Mouse (Mus musculus) ZHBTc4 (cell line): ENCODE measurements around the gene Atg4a.

Source experiments
- DNase-seq: peaks from one replicate; pipeline ENCODE4 v3.0.0-alpha.2; 2011; ENCODE audit warnings: low read depth, low spot score

Atg4a gene

DNA sequence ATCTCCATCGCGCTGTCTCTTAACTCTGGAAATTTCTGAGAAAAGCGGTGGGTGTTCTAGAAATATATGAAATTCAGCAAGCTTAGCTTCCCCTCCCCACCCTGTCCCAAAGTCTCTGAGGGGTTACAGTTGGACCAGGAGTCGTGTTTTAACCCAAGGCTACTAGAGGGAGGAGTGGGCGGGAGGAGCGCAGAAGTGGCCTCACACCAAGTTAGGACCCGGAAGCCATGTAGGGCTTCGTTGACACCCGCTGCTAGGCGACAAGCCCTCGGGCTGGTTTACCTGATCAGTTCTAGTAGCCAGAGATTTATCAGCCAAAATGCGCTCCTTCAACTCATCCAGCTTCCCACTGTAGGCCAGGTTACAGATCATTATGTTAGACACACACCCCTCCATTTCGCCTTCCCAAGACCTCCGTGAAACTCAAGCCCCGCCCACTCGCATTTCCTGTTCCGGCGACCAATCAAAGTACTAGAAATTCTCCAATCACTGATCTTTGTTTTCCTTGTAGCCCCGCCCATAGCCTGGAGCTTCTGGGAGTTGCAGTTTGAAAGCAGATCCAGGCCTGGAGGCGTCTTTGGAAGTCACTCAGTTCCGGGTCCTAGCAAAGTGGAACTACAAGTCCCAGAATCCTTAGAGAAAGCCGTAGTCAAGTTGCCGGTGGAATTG lies at the start of gene Atg4a, which contains the start of gene Psmd10:
Atg4a (plus strand) TSS at position 636 of the 669 bp plus-strand sequence.
Psmd10 (minus strand) TSS at position 457 of the 669 bp plus-strand sequence.
- DNase-seq, result peak; percentile 96

DNA sequence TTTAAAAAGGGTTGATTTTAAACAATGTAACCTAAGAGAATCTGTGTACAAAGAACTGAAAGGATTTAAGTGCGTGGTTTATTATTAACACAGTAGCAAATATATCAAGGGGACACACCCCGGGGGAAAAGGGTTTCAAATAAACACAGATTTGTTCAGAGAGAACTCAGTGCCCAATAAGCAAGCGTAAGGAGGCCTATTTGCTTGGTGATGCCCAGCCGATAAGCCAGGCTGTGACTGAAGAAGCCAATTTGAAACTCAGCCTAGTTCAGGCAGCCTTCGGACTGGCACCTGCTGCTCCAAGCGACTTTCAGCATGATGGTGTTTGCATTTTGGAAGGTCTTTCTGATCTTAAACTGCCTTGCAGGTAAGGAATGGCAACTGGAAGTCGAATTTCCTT lies 49.3 kb upstream of the Atg4a start, which contains the start of gene Vsig1:
Vsig1 (plus strand) TSS at position 249 of the 400 bp plus-strand sequence.
- no peak for DNase-seq

DNA sequence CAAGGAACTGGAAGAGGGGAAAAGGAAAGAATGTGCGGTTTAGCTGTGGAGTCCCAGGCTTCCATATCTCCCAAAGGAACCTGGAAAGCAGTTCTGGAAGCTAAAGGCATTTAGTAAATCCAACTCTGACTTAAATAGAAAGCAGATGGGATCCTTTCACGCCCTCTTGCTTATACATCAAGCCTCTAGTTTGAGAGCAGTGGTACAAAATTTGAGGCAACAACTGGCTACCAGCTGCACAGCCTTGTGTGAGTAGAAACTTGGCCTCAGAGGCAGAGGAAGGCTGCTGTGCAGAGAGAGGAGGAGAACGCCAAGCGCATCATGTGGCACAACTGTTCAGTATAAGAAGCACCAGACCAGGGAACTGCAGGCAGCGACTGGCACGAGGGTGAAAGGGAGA lies 35.4 kb upstream of the Atg4a start:
- no peak for DNase-seq

DNA sequence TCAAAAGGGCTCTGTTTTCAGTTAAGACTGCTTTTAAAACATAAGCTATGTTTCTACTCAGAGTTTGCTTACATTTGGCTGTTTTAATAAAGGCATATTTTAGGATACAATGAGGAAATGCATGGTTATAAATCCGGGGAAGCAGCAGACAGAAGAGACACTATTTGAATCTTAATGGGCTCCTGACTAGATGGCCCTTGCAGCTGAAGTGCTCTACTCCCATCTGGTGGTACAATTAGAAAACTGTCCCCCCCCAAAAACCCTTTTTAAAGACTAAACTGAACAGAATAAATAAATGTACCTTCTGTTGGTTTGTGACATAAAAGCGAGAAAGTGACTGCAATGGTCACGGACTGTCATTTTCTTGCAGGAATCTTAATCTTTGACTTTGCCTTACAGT lies 24.6 kb upstream of the Atg4a start:
- no peak for DNase-seq

DNA sequence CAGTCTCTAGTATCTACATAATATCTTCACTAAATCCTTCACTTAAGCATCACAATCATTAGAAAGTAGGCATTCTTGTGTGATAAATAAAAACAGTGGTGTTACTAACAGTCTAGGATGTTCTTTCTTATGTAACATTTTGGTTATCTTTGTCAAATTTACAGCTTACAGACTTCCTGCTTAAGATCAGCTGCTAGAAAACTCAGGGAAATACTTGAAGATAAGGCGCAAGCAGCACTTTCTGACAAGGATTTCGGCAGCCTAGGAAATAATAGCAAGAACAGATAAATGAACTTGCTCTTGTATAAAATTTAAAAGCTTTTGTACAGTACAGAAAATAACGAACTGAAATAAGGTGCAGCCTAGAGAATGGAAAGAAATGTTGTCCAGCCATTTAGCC lies 23.4 kb upstream of the Atg4a start:
- DNase-seq, result no peak

DNA sequence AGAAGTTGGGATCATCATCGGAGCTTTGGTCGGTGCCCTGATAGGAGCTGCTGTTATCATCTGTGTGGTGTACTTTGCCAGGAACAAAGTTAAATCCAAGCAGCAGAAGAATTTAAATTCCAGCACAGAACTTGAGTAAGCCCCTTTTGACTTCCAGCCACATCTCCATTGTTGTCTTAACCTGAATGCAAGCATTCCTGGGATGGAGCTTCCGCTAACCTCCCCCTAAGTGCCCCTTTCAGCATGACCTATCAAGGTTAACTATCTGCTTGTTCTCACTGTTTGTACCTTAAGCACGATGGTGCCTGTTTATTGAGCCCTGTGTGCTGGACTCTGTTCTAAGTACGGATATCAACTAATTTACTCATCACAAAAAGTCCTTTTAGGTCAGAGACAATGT lies 20.4 kb upstream of the Atg4a start:
- peak; percentile 60 for DNase-seq

DNA sequence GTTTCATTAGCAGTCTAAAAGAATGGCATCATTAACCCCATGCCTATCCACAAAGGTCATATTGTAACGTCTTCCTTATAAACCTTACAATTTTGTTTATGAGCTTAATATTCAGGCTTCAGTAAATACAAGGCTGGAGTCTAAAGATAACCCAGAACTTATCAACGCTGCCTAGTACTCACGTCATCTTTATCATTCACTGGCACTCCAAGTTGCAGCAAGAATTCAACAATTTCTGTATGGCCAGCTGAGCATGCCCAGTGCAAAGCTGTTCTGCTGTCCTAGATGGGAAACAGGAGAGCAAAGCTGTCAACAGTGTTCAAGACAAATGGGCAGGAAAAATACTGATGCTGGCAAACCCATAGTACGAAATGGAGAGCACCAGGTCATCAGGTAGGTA lies 3.1 kb upstream of the Atg4a start:
- DNase-seq, result no peak

DNA sequence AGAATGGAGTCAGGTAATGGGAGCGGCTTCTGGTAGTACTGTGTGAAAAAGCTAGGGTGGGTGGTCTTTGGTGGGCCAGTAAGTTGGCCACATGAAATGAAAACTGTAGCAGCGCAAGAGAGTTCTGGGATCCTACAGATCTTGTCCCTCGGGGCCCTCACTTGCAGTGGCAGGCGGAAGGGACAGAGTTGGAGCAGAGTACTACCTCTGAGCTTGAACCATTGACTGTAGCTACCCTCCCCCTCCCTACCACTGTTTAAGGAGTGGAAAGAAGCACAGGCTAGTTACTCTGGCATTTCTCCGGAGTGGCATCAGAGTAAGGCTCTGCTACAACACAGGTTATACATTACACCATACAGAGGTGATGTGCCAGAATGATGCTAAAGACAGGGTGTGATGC lies 252 bp downstream of the Atg4a start:
- DNase-seq, result no peak

DNA sequence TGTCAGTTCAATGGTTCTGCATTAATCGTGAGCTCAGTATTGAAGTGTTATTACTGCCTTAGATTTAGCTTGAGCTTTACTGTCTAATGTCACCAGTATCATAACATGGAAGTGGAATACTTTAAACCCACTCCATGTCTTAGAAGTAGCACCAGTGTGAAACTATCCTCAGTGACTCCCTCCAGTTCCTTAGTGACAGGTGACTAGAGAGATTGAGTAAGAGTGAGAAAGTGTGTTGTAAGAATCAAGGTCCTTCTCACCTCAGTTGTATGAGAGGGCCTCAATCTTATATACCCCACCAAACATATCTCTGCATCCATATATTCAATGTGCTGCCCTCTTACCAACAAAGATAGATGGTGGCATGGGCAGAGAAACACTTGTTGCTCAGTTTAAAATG lies 22.2 kb downstream of the Atg4a start:
- DNase-seq, result no peak

DNA sequence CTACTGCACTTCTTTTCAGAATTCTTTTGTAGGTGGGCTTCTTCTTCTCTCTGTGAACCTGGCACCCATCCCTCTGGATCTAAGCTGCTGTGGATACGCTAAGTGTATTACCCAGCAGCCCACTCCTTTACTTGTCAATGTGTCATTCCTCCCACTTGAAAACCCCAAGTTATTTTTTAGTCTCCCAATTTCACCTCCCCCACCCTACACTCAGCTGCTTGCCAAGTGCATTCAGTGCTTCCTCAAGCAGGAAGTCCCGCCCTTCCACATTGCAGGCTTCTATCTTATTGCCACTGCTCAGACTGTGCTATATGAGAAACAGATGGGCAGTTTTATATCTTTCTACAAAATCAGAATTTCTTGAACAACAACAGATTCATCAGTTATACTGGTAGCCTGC lies 22.8 kb downstream of the Atg4a start:
- DNase-seq, result no peak

DNA sequence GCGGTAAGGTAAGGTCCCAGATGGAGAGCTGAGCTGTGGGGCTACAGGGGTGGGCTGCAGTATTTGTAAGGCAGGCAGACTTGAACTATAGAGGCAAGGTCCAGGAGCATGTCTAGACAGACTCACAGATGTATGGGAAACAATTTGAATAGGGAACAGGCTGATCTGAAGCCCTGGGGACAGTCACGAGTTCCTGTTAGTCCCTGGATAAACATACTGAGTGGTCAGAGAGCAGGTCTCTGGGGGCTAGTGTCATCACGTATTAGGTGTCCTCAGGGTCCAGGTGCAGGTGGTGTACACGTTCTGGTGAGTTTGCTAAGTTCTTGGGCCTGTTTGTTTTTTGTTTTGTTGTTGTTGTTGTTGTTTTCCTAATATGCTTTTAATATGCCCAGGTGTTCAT lies 23.5 kb downstream of the Atg4a start:
- no peak for DNase-seq

DNA sequence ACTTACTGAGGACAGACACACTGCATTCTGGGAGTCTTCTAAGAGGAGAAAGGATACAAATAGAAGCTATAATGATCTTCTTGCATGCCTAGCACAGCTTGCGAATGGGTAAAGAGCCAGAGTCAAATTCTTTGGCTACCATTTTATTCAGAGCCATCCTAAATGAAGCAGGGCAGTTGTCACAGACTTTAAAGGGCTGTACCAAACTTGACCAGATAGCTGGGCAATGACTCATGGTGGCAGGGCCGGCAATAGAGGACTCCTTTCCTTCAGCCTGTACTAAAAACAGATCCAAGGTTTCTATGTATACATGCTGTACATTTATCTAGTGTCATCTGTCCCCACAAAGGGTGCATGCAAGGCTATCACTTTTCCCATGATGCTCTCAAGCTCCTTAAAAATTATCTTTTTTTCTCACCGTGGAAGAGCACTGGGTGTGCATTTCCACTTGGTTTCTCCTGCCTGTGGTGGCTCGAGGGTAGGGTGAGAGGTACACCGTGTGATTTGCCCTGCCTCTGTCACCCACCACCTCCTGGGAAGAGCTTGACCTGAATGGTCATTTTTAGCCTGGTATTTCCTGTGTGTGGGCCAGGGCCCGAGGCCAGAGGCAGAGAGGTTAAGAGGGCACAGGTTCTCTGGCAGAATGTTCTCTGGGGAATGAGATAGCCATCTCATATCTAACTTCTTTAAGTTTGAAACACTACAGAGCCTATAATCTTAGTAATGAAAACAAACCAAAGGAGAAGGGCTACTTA lies 26.7 kb downstream of the Atg4a start:
- no peak for DNase-seq

DNA sequence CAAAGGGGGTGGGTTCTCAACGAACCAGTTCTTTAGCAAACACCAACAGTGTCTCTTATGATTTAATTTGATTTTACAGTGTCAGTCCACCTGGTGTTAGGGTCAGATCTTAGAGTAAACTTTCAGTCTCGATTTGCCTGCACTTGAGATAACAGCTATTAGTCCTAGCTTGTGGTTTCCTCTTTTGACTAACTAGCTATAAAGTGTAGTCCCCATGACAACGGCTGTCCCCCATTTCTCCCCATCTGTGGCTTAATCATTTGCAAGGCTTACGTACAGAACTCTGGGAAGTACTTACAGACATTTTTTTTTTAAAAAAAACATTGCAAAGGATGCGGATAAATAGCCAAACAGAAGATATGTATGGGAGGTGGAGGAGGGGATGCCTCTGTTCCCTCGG lies 28.1 kb downstream of the Atg4a start:
- DNase-seq, result no peak

DNA sequence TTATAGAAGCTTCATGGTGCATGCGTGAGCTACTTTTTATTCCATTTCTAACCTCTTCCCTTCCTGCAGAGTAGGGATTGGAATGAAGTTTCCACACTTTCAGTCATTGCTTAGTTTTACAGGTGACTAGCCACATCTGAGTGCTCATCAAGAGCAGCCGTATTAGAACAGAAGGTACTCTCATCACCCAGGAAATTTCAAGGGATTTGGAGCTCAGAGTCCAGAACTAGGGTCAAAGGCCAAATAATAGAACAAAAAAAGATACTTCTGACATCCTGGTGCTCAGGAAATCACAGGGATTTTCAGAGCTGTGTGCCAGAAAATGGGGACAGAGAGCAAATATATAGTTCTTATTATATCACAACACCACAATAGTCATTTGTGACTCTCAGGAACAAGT lies 28.5 kb downstream of the Atg4a start:
- no peak for DNase-seq

DNA sequence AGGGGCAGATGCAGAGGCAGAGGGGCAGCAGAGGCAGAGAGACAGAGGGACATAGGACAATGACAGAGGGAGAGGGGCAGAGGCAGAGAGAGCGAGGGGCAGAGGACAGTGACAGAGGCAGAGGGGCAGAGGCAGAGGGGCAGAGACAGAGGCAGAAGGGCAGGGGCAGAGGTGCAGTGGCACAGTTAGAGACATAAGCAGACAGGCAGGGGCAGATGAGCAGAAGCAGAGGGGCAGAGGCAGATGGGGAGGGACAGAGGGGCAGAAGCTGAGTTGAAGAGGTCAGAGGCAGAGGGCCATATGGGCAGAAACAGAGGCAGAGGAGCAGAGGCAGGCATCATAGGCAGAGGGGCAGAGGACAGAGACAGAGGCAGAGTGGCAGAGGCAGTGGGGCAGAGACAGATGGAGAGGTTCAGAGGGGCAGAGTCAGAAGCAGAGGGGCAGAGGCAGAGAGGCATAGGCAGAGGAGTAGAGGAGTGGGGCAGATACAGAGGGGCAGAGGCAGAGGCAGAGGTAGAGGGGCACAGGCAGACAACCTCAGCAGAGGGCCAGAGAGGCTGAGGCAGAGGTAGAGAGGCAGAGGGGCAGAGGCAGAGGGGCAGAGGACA lies 40.3 kb downstream of the Atg4a start:
- no peak for DNase-seq

DNA sequence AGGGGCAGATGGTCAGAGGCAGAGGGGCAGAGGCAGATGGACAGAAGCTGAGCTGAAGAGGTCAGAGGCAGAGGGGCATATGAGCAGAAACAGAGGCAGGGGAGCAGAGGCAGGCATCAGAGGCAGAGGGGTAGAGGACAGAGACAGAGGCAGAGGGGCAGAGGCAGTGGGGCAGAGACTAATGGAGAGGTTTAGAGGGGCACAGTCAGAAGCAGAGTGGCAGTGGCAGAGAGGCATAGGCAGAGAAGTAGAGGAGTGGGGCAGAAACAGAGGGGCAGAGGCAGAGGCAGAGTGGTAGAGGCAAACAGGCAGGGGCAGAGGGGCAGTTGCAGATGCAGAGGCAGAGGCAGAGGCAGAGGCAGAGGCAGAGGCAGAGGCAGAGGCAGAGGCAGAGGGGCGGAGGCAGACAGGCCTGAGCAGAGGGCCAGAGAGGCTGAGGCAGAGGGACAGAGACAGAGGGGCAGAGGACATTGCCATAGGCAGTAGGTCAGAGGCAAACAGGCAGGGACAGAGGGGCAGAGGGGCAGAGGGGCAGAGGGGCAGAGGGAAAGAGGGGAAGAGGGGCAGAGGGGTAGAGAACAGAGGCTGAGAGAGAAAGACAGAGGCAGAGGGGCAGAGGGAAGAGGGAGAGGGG lies 41.3 kb downstream of the Atg4a start:
- DNase-seq, result no peak

DNA sequence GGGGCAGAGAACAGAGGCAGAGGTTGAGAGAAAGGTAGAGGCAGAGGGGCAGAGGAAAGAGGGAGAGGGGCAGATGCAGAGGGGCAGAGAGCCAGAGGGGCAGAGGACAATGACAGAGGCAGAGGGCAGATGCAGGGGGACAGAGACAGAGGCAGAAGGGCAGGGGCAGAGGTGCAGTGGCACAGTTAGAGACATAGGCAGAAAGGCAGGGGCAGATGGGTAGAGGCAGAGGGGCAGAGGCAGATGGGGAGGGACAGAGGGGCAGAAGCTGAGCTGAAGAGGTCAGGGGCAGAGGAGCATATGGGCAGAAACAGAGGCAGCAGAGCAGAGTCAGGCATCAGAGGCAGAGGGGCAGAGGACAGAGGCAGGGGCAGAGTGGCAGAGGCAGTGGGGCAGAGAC lies 42.2 kb downstream of the Atg4a start:
- DNase-seq, result no peak

DNA sequence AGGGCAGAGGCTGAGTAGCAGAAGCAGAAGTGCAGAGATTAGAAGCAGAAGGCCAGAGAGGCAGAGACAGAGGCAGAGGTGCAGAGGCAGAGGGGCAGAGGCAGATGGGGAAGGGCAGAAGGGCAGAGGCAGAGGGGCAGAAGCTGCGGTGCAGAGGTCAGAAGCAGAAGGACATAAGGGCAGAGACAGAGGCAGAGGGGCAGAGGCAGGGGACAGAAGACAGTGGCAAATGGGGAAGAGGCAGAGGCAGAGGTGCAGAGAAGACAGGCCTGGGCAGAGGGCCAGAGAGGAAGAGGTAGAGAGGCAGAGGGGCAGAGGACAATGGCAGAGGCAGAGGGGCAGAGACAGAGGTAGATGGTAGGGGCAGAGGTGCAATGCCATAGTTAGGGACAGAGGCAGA lies 193.0 kb downstream of the Atg4a start:
- DNase-seq, result no peak

DNA sequence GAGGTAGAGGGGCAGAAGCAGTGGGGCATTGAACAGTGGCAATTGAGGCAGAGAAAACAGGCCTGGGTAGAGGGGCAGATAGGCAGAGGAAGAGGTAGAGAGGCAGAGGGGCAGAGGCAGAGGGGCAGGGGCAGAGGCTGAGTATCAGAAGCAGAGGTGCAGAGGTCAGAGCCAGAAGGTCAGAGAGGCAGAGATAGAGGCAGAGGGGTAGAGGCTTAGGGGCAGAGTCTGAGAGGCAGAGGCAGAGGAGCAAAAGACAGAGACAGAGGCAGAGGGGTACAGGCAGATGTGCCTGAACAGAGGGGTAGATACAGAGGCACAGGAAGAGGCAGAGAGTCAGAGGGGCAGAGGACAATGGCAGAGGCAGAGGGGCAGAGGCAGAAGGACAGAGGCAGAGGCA lies 193.6 kb downstream of the Atg4a start:
- DNase-seq, result no peak

DNA sequence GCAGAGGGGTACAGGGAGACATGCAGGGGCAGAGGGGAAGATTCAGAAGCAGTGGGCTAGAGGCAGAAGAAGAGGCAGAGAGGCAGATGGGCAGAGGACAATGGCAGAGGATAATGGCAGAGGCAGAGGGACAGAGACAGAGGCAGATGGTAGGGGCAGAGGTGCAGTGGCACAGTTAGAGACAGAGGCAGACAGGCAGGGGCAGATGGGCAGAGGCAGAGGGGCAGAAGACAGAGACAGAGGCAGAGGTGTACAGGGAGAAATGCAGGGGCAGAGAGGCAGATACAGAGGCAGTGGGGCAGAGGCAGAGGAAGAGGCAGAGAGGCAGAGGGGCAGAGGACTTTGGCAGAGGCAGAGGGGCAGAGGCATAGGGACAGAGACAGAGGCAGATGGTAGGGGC lies 194.5 kb downstream of the Atg4a start:
- no peak for DNase-seq

DNA sequence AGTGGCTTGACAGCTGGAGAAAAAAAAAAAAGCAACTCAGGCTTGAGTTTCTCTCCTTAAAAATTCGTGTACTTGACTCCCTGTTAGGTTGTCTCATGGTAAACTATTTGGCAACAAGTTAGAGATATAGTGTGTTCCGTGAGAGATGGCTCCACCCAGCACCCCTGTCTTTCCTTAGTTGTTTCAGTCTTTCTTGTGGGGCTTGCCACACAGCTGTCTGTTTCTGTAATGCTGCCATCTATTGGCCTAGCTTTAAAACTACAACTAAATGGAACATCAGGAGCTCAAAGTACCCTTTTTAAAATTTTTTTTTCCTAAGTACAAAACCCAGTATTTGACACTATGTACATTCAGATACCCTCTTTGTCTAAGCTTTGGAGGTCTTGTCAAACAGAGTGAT lies 200.0 kb downstream of the Atg4a start:
- DNase-seq, result peak; percentile 5

DNA sequence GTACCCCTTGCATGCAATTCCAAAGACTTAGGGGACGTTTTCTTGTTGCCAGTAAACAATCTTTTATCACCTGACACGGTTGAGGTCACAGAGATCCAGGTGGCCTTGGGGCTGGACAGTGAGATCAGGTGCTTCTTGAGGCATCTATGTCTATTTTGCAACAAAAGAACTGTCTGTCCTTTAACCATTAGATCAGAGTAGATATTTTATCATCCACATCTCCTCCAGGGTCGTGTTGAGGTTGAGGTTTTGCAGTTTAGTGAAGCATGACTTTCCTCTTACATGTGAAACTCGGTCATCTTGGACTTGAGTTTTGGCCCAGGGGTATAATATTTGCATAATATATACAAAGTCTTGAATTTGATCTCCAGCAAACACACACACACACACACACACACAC lies 200.9 kb downstream of the Atg4a start:
- no peak for DNase-seq
